Mouse (Mus musculus) forebrain, embryonic 10.5 days (tissue): ENCODE results near the gene Dennd2d. TPM values are rescaled to one million over a fixed set of nuclear protein-coding genes. Genes with fewer than 3 reads are reported as not detected.

Source experiments
- polyA plus RNA-seq: library from polyadenylated mRNA; unstranded; fragments of >200 nt; fragmentation: Nextera tagmentation; extraction: Ambion mirVana; gene quantifications from 2 replicates; pipeline ENCODE4 v1.2.1, GENCODE M21; 2016

The Dennd2d gene
- polyA plus RNA-seq, 1 experiment from 2014 or later, result 1.2 TPM

Other genes with a start within 250 kb of the Dennd2d start
- gene Chil6, start 76.2 kb upstream of the Dennd2d start, polyA plus RNA-seq, result not detected in 2 replicates
- 33.2 and 33.4 TPM in 2 replicates for gene Dram2, start 65.4 kb downstream of the Dennd2d start, polyA plus RNA-seq
- gene Cept1, start 65.4 kb downstream of the Dennd2d start, polyA plus RNA-seq, result 37.2 and 40.5 TPM in 2 replicates
- 13.3 and 13.6 TPM in 2 replicates for gene Lrif1, start 202.6 kb downstream of the Dennd2d start, polyA plus RNA-seq